Mouse (Mus musculus) testis, postnatal 14 days (tissue): ENCODE results near the gene Camsap3.

ENCODE experiments used
- DNase-seq: peaks from one replicate; pipeline ENCODE4 v3.0.0; 2021; ENCODE audit warnings: low spot score

Gene Camsap3

DNA sequence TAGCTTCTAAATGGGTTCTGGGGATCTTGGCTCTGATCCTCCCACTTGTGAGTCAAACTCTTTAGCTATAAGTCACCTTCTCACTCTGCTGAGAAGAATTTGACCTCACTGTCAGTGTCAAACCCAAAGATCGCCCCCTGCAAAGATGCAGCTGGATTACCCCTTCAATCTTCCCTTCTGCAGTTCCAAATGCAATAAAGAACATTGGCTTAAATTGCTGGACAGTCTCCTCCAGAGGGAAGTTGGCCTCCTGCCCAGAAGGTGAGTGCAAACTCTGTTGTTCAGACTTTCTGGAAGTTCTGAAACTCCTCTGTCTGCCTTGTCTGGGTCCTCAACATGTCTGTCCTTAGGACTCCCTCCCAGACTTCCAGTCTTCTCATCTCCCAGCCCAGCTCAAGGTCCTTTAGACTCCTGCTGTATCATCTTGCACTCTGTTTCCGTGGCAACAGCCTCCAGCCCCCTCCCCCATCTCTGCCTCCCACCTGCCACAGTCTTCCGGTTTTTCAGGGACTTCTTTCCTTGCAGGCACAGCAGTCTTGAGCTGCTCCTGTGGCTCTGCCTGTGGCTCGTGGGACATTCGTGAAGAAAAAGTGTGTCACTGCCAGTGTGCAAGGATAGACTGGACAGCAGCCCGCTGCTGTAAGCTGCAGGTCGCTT is 69.8 kb downstream of the Camsap3 start:
- no peak for DNase-seq
